Mouse (Mus musculus): Measurements from ENCODE around the gene Aldh1l1. TPM values are rescaled to one million over a fixed set of nuclear protein-coding genes. Genes with fewer than 3 reads are reported as not detected.

The Aldh1l1 gene
- polyA plus RNA-seq, 1 experiment: 253 TPM

- peak overlapping the region; percentile 27 for H3K27ac ChIP-seq (ENCODE audit: insufficient read depth, low read depth, low read length)
- TF ChIP-seq CTCF (conservative IDR thresholded peaks at IDR 0.05; ENCODE audit: insufficient read depth, insufficient read length, low read depth, low read length) (no peak), POLR2A (IDR thresholded peaks at IDR 0.05; ENCODE audit: low read depth, low read length) (no peak)
- WGBS: 45% methylated on average over 3 of the region's 3 CpGs
- H3K36me3 ChIP-seq (ENCODE audit: control insufficient read depth, insufficient read depth, low read length): no peaks in the 10 kb centered on the region
- DNase-seq: no peak
- H3K4me1 ChIP-seq (ENCODE audit: control insufficient read depth, insufficient read depth, low read length): peaks cover 31% of the 10 kb centered on the region
- H3K27me3 ChIP-seq (replicated peaks; ENCODE audit: control insufficient read depth, insufficient read depth, low read length): no peaks in the 10 kb centered on the region
- no peak overlapping the region for H3K4me3 ChIP-seq (ENCODE audit: insufficient read depth, low read depth, low read length)
Measured at GRCm38 (mm10) chr6:90494155-90494554, 7.9 kb downstream of the Aldh1l1 start.

DNA sequence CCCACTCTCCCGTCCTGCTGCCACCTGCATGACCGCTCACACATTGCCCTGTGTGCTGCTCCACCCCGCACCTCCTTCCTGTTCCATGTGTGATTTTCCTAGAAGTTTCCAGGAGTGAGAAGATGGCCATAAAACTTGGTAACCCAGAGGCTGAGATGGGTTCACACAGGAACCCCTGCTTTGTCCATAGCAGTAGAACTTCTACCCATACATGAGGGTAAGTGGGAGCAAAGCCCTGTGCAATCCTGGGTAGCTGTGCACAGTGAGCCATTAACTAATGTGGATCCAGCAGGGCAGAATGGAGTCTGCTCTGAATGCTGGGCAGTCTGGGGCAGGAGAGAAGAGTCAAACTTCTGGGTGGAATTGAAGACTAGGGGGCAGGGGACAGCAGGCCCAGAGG, 8.3 kb downstream of the Aldh1l1 start:
- DNase-seq: peak; percentile 60
- 48% methylated on average over 3 of the region's 3 CpGs for WGBS
- Histone ChIP-seq H3K27ac (ENCODE audit: insufficient read depth, low read depth, low read length) (peak overlapping the region; percentile 27), H3K36me3 (ENCODE audit: control insufficient read depth, insufficient read depth, low read length) (no peaks in the 10 kb centered on the region), H3K4me1 (ENCODE audit: control insufficient read depth, insufficient read depth, low read length) (peaks cover 31% of the 10 kb centered on the region), H3K27me3 (replicated peaks; ENCODE audit: control insufficient read depth, insufficient read depth, low read length) (no peaks in the 10 kb centered on the region), H3K4me3 (ENCODE audit: insufficient read depth, low read depth, low read length) (no peak overlapping the region)
- TF ChIP-seq CTCF (conservative IDR thresholded peaks at IDR 0.05; ENCODE audit: insufficient read depth, insufficient read length, low read depth, low read length) (no peak), POLR2A (IDR thresholded peaks at IDR 0.05; ENCODE audit: low read depth, low read length) (no peak)

GRCm38 (mm10) chr6:90495282-90495912, 9.2 kb downstream of the Aldh1l1 start:
- peaks cover 31% of the 10 kb centered on the region for H3K4me1 ChIP-seq (ENCODE audit: control insufficient read depth, insufficient read depth, low read length)
- H3K27me3 ChIP-seq (replicated peaks; ENCODE audit: control insufficient read depth, insufficient read depth, low read length): no peaks in the 10 kb centered on the region
- WGBS: 83% methylated on average over 6 of the region's 7 CpGs
- H3K4me3 ChIP-seq (ENCODE audit: insufficient read depth, low read depth, low read length): no peak overlapping the region
- H3K27ac ChIP-seq (ENCODE audit: insufficient read depth, low read depth, low read length): no peak overlapping the region
- no peak for DNase-seq
- TF ChIP-seq POLR2A (IDR thresholded peaks at IDR 0.05; ENCODE audit: low read depth, low read length) (no peak), CTCF (conservative IDR thresholded peaks at IDR 0.05; ENCODE audit: insufficient read depth, insufficient read length, low read depth, low read length) (no peak)
- no peaks in the 10 kb centered on the region for H3K36me3 ChIP-seq (ENCODE audit: control insufficient read depth, insufficient read depth, low read length)

GRCm38 (mm10) chr6:90496217-90496616, 10.0 kb downstream of the Aldh1l1 start:
- TF ChIP-seq POLR2A (IDR thresholded peaks at IDR 0.05; ENCODE audit: low read depth, low read length) (no peak), CTCF (conservative IDR thresholded peaks at IDR 0.05; ENCODE audit: insufficient read depth, insufficient read length, low read depth, low read length) (no peak)
- Histone ChIP-seq H3K36me3 (ENCODE audit: control insufficient read depth, insufficient read depth, low read length) (no peaks in the 10 kb centered on the region), H3K4me3 (ENCODE audit: insufficient read depth, low read depth, low read length) (no peak overlapping the region), H3K27ac (ENCODE audit: insufficient read depth, low read depth, low read length) (no peak overlapping the region), H3K4me1 (ENCODE audit: control insufficient read depth, insufficient read depth, low read length) (peaks cover 28% of the 10 kb centered on the region), H3K27me3 (replicated peaks; ENCODE audit: control insufficient read depth, insufficient read depth, low read length) (no peaks in the 10 kb centered on the region)
- no peak for DNase-seq
- 71% methylated on average over 3 of the region's 3 CpGs for WGBS

DNA sequence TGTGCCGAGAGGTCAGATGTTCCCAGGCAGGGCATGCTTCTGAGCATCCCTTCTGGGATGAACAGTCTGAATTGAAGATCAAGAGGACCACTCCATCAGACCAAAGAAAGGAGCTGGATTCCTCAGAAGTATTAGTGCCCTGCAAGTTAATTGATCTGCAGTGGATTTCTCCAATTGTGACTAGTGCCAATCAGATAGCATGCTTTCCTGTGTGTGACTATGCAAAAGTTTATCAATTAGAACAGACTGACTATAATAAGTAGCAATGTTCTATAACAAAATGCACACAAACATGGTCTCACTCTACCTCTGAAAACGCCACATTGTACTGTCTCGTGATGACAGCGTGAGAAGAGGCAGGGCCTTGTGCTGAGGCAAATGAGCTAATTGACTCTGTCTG, 13.3 kb downstream of the Aldh1l1 start:
- H3K4me3 ChIP-seq (ENCODE audit: insufficient read depth, low read depth, low read length): no peak overlapping the region
- WGBS: 88% methylated on average over 4 of the region's 4 CpGs

DNA sequence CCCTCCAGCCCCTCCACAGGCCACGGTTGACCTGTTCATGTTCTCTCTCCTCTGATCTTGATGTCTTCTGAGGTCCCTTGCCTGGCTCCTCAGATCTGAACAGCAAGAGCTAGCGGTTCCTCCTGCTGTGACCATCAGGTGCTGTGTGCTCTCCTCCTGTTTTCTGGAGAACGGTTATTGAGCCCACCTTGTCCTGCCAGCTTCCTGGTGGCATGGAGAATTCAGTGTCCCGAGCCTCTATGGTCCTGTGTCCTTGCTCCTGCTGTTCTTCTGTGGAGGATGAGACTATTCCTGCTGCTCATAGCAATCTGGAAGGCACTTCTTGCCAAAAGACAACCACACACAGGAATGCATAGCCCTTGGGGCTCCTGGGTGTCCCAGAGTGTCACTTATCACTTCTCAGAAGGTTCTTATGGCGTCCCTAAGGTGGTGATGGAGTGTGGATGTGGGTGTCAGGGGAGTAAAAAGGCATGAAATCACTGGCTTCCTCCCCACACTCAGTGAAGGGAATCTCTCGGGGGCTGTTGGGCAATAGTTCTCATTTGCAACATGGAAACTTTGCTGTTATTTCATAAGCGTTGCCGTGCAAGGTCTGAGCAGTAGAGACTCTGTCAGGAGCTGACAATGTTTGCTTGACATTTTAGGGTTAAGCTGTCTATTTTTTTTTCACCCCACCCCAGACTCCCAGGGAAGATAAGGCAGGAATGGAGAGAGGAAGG, 15.2 kb downstream of the Aldh1l1 start:
- no peak for TF ChIP-seq POLR2A (IDR thresholded peaks at IDR 0.05; ENCODE audit: low read depth, low read length)
- TF ChIP-seq CTCF (conservative IDR thresholded peaks at IDR 0.05; ENCODE audit: insufficient read depth, insufficient read length, low read depth, low read length): no peak
- 78% methylated on average over 8 of the region's 8 CpGs for WGBS

More for the DNA sequence above, 13.3 kb downstream of the Aldh1l1 start:
- no peak for DNase-seq
- Histone ChIP-seq H3K27ac (ENCODE audit: insufficient read depth, low read depth, low read length) (no peak overlapping the region), H3K4me1 (ENCODE audit: control insufficient read depth, insufficient read depth, low read length) (peaks cover 12% of the 10 kb centered on the region), H3K36me3 (ENCODE audit: control insufficient read depth, insufficient read depth, low read length) (no peaks in the 10 kb centered on the region), H3K27me3 (replicated peaks; ENCODE audit: control insufficient read depth, insufficient read depth, low read length) (no peaks in the 10 kb centered on the region)
- TF ChIP-seq POLR2A (IDR thresholded peaks at IDR 0.05; ENCODE audit: low read depth, low read length) (no peak), CTCF (conservative IDR thresholded peaks at IDR 0.05; ENCODE audit: insufficient read depth, insufficient read length, low read depth, low read length) (no peak)

GRCm38 (mm10) chr6:90505906-90506305, 19.7 kb downstream of the Aldh1l1 start:
- DNase-seq: peak; percentile 82
- 17% methylated on average over 6 of the region's 6 CpGs for WGBS

More for the DNA sequence above, 15.2 kb downstream of the Aldh1l1 start:
- Histone ChIP-seq H3K4me3 (ENCODE audit: insufficient read depth, low read depth, low read length) (no peak overlapping the region), H3K4me1 (ENCODE audit: control insufficient read depth, insufficient read depth, low read length) (peaks cover 15% of the 10 kb centered on the region), H3K36me3 (ENCODE audit: control insufficient read depth, insufficient read depth, low read length) (no peaks in the 10 kb centered on the region), H3K27ac (ENCODE audit: insufficient read depth, low read depth, low read length) (no peak overlapping the region), H3K27me3 (replicated peaks; ENCODE audit: control insufficient read depth, insufficient read depth, low read length) (no peaks in the 10 kb centered on the region)
- no peak for DNase-seq

More at GRCm38 (mm10) chr6:90505906-90506305, 19.7 kb downstream of the Aldh1l1 start:
- Histone ChIP-seq H3K4me1 (ENCODE audit: control insufficient read depth, insufficient read depth, low read length) (peaks cover 44% of the 10 kb centered on the region), H3K27ac (ENCODE audit: insufficient read depth, low read depth, low read length) (peak overlapping the region; percentile 98), H3K27me3 (replicated peaks; ENCODE audit: control insufficient read depth, insufficient read depth, low read length) (no peaks in the 10 kb centered on the region), H3K36me3 (ENCODE audit: control insufficient read depth, insufficient read depth, low read length) (no peaks in the 10 kb centered on the region), H3K4me3 (ENCODE audit: insufficient read depth, low read depth, low read length) (no peak overlapping the region)
- TF ChIP-seq POLR2A (IDR thresholded peaks at IDR 0.05; ENCODE audit: low read depth, low read length) (no peak), CTCF (conservative IDR thresholded peaks at IDR 0.05; ENCODE audit: insufficient read depth, insufficient read length, low read depth, low read length) (no peak)

Measured in kidney, adult 2 months (tissue).